Mouse (Mus musculus) gastrocnemius, postnatal 14 days (tissue): ENCODE results near the gene Plxnb1. TPM values are rescaled to one million over a fixed set of nuclear protein-coding genes. Genes with fewer than 3 reads are reported as not detected.

ENCODE experiments used
- DNase-seq: peaks from one replicate; pipeline ENCODE4 v3.0.0; 2021; ENCODE audit warnings: mixed read lengths
- intact Hi-C: fragments of 180-260 bp; cut with DNase I; formaldehyde crosslinking; loops from one replicate; pipeline ENCODE4 v1.15.1; 2025; ENCODE audit warnings: low total_unique reads
- total RNA-seq, 2 experiments: library from RNA; stranded (reverse); gene quantifications; 2 replicates each; pipeline ENCODE4 v1.2.3; 2021

Plxnb1 gene
- total RNA-seq, 2 experiments from 2014 or later, result 2.1 to 3.8 TPM

DNA sequence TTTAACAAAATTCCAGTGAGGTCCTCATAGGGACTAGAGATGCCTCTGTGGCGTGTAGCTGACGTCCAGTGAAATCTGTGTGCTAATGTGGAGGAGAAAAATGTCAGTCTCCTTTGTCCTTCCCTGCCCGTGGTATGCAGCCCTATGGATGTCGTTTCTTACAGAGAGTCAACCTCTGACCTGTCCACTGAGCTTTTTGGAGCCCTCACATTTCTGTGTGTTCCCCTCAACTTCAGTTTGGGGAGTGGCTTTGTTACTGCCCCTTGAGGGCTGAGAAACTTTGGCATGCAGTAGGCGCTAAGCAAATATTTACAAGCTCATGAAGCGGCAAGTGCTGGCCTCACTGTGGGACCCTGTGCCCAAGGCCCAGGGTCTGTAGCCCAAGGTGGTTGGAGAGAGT, 2.1 kb downstream of the Plxnb1 start:
- intact Hi-C loops, result no loop called here
- DNase-seq, result no peak

DNA sequence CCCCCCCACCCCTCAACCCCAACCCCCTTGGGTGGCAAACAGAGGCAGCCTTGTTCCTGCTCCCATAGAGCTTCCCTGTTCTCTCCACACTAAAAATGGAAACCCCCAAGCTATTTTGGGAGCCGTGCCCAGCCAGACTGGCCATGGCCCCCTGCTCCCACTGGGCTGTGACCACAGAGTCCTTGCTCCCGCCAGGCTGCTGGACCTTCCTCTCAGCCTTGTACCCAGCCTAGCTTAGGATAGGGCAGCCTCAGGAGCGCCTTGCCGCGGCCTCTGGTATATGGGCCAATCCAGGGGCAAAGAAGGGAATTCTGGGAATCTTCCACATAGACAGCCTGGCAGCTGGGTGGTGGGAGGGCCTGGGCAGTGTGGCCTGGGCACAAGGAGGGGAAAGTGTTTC, 2.6 kb downstream of the Plxnb1 start:
- intact Hi-C loops, result no loop called here
- no peak for DNase-seq

DNA sequence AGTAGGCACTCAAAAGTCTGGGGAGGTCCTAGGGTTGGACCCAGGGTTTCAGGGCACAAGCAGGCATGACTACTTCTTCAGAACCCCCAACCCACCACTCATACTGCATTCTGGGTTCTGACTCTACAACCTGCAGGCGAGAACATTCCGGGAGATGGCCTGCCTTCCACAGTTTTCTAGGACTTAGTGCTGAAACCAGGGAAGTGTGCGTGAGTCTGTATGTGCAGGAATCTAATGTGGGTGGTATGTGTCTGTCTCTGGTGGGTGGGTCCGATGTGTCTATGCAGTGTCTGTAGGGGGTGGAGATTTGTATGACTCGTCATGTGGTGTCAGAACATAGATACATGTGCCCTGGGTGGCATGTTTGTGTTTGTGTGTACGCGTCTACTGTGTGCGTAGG, 3.2 kb downstream of the Plxnb1 start:
- intact Hi-C loops, result no loop called here

DNA sequence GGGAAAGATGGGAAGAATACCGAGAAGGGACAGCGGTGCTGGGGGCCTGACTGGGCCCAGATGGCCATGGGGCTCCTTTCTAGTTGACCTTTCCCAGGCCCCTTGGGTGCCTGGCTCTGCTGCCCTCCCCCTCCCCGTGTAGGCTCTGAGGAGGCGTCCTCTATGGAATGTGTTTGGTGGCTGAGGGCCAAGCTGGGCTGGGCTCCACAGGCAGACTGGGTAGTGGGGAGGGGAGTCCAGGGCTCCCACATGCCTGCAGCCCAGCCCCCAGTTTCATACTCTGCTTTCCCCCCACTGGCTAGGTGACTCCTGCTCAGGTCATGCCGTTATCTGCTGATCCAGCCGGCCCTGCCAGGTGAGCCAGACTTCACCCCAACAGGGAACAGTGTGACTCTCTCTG, 3.8 kb downstream of the Plxnb1 start:
- DNase-seq, result no peak
- intact Hi-C loops, result no loop called here

More for the DNA sequence above, 3.2 kb downstream of the Plxnb1 start:
- no peak for DNase-seq

DNA sequence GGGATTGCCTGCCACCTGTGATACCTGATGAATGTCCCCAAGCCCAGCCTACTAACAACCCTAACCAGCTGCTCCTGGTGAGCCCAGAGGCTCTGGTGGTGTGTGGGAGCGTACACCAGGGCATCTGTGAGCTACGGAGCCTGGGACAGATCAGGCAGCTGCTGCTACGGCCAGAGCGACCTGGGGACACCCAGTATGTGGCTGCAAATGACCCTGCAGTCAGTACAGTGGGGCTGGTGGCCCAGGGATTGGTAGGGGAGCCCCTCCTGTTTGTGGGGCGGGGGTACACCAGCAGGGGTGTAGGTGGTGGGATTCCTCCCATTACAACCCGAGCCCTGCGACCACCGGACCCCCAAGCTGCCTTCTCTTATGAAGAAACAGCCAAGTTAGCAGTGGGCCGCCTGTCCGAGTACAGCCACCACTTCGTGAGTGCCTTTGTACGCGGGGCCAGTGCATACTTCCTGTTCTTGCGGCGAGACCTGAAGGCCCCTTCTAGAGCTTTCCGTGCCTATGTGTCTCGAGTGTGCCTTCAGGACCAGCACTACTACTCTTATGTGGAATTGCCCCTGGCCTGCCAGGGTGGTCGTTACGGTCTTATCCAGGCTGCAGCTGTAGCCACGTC, 5.2 kb downstream of the Plxnb1 start:
- intact Hi-C loops, result no loop called here
- no peak for DNase-seq

DNA sequence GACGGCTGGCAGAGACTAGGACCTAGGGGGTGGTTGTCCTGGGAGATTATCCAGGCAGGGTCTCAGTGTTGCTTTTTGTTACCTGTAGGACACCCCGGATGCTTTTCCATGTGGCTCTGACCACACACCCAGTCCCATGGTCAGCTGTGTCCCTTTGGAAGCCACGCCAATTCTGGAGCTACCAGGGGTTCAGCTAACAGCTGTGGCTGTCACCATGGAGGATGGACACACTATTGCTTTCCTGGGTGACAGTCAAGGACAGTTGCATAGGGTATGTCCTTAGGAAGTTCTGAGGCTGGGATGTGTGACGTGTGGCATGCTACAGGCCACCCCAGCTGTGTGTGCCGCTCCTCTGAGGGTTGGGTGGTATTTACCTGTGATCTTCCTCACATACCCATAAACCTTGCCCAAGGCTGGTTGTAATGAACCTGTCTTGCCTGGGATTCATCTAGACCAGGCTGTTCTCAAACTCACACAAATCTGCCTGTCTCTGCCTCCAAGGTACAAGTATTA, 6.8 kb downstream of the Plxnb1 start:
- DNase-seq, result no peak
- intact Hi-C loops, result no loop called here

DNA sequence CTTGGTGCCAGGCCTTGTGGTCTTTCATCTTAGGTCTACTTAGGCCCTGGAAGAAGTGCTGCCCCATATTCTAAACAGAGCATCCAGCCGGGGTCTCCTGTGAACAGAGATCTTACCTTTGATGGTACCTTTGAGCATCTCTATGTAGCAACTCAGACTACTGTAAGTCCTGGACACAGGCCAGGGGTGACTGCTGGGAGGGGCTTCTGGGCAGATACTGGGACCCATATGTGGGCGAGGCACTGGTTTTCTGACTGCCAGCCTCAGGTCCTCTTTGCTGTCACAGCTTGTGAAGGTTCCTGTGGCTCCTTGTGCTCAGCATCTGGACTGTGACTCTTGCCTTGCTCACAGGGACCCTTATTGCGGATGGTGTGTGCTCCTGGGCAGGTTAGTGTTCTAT, 7.4 kb downstream of the Plxnb1 start:
- intact Hi-C loops, result no loop called here
- no peak for DNase-seq

DNA sequence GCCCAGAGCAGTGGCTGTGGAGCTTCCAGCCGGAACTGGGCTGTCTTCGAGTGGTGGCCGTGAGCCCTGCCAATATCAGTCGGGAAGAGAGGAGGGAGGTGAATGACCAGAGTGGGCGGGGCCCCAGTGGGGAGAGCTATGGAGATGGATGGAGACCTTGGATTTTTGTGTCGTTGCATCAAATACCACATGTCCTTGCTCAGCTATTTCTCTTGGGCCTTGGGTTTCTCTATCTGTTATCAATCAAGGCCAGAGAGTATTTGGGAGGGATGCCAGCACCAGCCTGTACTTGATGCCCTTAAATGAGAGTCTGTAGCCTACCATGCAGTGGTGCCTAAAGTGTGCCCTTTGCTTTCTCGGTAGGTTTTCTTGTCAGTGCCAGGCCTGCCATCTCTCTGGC, 8.1 kb downstream of the Plxnb1 start:
- intact Hi-C loops, result no loop called here
- DNase-seq, result no peak

DNA sequence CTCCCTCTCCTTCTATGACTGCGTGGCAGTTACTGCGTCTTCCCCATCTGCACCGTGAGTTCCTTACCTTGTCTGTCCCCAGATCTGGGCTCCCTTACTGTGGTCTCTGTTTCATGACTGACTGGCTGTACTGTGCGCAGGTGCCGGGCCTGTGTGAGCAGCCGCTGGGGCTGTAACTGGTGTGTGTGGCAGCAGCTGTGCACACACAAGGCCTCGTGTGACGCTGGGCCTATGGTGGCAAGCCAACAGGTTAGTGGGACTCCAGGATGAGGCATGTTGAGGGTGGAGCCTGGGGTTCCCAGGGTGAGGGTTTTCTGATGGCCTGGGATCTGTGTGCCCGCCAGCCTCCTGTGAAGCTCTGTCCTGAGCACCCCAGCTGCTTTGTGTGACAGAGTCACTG, 8.9 kb downstream of the Plxnb1 start:
- DNase-seq, result no peak
- intact Hi-C loops, result no loop called here

DNA sequence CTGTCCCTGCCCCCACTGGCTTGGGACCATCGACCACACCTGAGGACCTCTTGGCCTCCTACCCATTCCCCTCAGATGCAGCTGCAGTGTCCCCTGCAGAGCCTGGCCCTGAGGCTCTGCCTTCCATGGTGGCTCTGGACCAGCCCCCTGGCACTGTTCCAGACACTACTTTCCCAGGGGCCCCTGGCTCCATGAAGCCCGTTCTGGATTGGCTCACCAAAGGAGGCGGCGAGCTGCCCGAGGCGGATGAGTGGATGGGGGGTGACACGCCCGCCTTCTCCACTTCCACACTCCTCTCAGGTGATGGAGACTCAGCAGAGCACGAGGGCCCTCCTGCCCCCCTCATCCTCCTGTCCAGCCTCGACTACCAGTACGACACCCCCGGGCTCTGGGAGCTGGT, 9.8 kb downstream of the Plxnb1 start:
- intact Hi-C loops, result no loop called here
- DNase-seq, result no peak

DNA sequence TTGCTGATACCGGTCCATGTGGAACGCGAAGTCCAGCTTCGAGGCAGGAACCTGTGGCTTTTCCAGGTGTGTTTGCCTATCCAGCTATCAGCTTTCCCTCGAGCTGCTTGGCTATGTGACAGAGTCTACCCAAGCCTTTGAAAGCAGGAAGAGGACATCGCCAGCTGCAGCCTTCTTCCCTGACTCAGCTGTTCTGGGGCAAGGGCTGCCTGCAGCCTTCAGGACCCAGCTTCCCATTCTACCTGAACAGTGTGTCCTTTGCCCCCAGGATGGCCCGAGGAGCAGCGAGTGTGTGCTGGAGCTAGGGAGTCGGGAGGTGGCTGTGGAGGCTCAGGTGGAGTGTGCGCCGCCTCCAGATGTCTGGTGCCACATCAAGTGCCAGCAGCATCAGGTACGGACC, 10.5 kb downstream of the Plxnb1 start:
- intact Hi-C loops, result no loop called here
- no peak for DNase-seq

DNA sequence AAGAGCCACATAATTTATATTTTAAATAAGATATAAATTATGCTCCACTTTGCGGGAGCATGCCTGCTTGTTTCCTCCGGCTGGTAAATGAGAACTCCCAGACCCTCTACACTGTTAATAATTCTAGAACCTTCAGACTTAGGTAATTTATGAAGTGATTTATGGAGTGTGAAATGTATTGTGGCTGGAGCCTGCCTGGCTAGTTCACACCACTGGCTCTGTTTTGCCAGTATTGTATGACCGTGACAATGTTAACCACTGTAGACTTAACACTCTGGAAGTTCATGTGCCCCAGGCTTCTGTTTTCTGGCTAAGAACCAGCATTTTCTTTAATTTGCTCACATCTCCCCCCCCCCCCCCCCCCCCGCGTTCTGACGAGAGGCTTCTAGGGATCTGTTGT, 12.2 kb downstream of the Plxnb1 start:
- DNase-seq, result no peak
- intact Hi-C loops, result no loop called here

DNA sequence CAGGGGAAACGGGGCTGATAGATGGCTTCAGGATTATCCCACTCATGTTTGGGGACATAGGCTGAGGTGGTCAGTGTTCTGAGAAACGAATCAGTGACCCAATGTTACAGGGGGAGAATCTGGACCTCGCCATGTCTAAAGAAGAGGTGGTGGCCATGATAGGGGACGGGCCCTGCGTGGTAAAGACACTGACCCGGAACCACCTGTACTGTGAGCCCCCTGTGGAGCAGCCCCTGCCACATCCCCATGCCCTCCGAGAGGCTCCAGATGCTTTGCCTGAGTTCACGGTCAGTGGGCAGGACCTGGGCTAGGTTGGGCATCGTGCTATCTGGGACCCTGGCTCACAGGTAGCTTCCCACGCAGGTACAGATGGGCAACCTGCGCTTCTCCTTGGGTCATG, 15.1 kb downstream of the Plxnb1 start:
- no peak for DNase-seq
- intact Hi-C loops, result no loop called here

DNA sequence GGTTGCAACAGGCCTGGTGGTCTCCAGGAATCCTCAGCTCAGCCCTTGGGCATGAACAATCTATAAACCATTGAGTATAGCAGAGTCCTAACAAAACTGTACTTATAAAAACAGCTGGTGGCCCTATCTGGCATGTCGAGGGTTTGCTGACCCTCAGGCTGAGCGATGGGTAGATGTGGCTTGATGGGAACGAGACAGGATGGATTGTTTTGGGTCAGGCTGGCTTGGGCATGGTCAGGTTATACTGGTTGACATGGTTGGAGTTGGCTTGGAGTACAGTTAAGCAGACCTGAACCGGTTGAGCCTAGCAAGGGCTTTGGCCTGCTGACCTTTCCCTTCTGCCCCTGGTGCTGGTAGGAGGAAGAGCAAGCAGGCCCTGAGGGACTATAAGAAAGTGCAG, 15.9 kb downstream of the Plxnb1 start:
- intact Hi-C loops, result no loop called here
- DNase-seq, result no peak

DNA sequence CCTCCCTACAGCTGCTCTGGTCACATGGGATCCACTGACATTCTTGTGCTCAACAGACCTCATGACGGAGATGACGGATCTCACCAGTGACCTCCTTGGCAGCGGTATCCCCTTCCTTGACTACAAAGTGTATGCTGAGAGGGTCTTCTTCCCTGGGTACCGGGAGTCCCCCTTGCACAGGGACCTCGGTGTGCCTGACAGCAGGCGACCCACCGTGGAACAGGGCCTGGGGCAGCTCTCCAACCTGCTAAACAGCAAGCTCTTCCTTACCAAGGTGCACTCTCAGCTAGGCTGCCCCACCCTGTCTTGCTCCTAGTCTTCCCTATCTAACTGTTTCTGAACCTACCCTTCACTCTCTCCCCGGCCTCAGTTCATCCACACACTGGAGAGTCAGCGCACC, 16.4 kb downstream of the Plxnb1 start:
- intact Hi-C loops, result no loop called here
- DNase-seq, result no peak

DNA sequence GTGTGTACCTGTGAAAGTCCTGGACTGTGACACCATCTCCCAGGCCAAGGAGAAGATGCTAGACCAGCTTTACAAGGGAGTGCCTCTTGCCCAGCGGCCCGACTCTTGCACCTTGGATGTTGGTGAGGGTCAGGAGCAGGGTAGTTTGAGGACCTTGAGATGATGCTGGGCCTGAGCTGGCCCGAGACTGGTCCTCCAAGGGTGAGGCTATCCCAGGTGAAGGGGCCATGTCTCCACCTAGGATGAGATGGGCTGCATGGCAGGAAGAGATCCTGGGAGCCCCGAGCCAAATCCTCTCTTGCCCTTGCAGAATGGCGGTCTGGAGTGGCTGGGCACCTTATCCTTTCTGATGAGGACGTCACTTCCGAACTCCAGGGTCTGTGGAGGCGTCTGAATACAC, 18.1 kb downstream of the Plxnb1 start:
- no peak for DNase-seq
- intact Hi-C loops, result no loop called here

DNA sequence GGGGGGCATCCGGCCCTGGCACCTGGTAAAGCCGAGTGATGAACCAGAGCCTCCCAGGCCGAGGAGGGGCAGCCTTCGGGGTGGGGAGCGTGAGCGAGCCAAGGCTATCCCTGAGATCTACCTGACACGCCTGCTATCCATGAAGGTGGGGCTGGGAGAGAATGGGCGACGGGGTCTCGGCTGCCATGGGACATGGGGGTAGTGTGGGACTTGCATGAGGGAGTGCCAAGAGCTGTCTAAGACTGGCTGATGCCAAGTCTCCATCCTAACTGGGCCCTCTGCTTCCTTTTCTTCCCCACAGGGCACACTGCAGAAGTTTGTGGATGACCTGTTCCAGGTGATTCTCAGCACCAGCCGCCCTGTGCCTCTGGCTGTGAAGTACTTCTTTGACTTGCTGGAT, 19.1 kb downstream of the Plxnb1 start:
- intact Hi-C loops, result no loop called here
- DNase-seq, result no peak

DNA sequence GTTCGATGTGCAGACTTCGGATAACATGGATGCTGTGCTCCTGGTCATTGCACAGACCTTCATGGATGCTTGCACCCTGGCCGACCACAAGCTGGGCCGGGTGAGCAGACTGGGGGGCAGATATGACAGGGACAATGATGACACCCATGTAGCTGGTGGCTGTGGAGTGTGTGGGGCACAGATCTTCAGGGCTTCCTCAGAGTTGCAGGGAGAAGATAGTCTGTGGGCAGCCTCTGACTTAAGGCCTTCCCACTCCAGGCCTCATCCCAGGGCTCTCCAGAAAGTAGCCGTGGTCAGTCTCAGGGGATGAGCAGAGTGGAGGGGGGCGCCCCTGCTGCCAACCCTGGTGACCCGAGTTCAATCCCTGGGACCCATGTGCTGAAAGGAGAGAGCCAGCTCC, 19.7 kb downstream of the Plxnb1 start:
- DNase-seq, result no peak
- intact Hi-C loops, result no loop called here

DNA sequence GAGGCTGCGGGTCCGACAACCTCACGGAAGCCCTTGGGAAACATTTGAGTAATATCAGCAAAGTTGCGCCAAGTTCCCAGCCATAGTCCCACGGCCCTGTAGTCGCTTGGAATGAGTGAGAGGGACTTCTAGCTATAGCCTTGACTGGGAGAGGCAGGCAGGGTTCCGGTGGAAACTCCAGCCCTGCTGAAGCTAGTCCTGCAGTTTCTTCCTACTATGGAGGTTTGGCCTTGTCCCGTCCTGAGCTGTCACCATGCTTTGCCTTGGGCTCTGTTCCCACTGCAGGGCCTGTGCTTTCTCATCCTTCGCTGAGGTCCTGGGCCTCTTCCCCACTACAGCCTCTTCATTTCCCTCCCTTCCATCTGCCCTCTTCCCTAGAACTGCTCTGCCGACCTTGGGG, 21.0 kb downstream of the Plxnb1 start:
- intact Hi-C loops, result no loop called here
- no peak for DNase-seq

DNA sequence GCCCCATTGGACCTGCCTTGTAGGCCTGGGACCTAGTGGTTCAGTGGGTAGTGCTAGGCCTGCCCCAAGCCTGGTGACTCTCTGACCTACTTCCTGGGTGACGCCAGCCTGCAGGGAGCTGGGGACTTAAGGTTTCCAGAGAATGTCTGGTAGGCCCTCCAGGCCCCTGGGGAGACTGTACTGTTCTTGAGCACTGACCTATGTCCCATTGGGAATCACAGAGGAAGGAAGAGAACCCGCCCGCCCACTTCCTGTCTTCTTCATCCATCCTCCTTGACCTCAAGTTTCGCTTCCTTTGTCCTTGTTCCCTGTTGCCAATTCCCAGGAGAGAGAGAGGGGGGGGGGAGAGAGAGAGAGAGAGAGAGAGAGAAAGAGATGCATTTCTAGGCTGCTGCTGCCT, 22.9 kb downstream of the Plxnb1 start:
- intact Hi-C loops, result no loop called here
- DNase-seq, result peak; percentile 37

DNA sequence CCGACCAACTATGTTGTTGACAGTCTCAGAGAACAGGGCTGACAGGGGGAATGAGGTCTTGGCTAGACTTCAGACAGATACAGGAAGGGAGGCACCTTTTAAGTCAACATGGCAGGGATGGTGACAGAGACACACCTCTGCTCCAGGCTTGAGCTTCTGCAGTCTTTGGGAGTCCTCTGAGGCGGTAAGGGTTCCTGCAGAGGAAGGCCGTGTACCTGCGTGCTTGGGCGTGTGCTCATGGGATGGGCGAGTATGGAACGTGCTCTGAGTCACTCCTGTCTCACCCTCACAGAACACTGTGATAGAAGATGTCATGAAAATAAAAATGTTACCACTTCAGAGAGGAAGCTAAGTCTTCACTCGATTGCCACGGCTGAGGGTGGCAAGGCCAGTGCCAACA, 24.4 kb downstream of the Plxnb1 start:
- intact Hi-C loops, result no loop called here
- DNase-seq, result no peak

DNA sequence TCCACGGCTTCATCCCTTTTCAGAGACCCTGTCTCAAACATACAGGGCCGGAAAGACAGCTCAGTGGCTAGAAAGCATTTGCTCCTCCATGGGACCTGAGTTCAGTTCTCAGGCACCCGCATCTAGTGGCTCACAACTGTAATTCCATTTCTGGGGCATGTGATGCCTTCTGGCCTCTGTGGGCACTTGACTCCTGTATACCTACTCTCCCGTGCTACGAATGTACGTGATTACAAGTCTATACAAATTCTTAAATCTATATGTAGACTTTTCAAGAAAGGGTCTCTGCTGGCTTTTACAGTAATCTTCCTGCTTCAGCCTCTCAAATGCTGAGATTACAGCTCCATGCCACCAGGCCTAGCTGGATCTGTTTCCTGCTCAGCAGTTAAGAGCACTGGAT, 25.8 kb downstream of the Plxnb1 start:
- intact Hi-C loops, result loop anchor here (5.0 kb wide), 2 partner anchors 34 to 119 kb away; no protein-coding TSS in a partner anchor
- no peak for DNase-seq
